Mouse (Mus musculus): ENCODE data around the gene Zfp507. TPM values are rescaled to one million over a fixed set of nuclear protein-coding genes. Genes with fewer than 3 reads are reported as not detected.

Gene Zfp507
- polyA plus RNA-seq, 1 experiment from 2014 or later, result 26.0 TPM

GRCm38 (mm10) chr7:35810736-35811135, 7.9 kb upstream of the Zfp507 start:
- H3K27me3 ChIP-seq, result no peaks in the 10 kb centered on the region
- no peak overlapping the region for H3K4me3 ChIP-seq
- no peak overlapping the region for H3K27ac ChIP-seq
- H3K9ac ChIP-seq, result no peak overlapping the region
- H3K36me3 ChIP-seq, result no peaks in the 10 kb centered on the region
- 58% methylated on average over 8 of the region's 8 CpGs for WGBS
- no peak overlapping the region for H3K4me2 ChIP-seq (replicated peaks)
- no peaks in the 10 kb centered on the region for H3K4me1 ChIP-seq
- no peak for ATAC-seq (ENCODE audit: low FRiP score)
- H3K9me3 ChIP-seq (replicated peaks), result no peaks in the 10 kb centered on the region

GRCm38 (mm10) chr7:35804206-35804605, 1.4 kb upstream of the Zfp507 start:
- no peak for ATAC-seq (ENCODE audit: low FRiP score)

GRCm38 (mm10) chr7:35802201-35802905, 450 bp downstream of the Zfp507 start:
- H3K36me3 ChIP-seq, result peaks cover 25% of the 10 kb centered on the region
- H3K4me3 ChIP-seq, result peak overlapping the region; percentile 88
- H3K9ac ChIP-seq, result peak overlapping the region; percentile 93
- H3K27ac ChIP-seq, result peak overlapping the region; percentile 86
- H3K4me1 ChIP-seq, result peaks cover 12% of the 10 kb centered on the region
- ATAC-seq (ENCODE audit: low FRiP score), result peak; percentile 93
- H3K4me2 ChIP-seq (replicated peaks), result peak overlapping the region; percentile 87
- WGBS, result under 1% methylated on average over 48 of the region's 49 CpGs
- H3K27me3 ChIP-seq, result no peaks in the 10 kb centered on the region
- no peaks in the 10 kb centered on the region for H3K9me3 ChIP-seq (replicated peaks)

More at GRCm38 (mm10) chr7:35804206-35804605, 1.4 kb upstream of the Zfp507 start:
- no peaks in the 10 kb centered on the region for H3K9me3 ChIP-seq (replicated peaks)
- no peak overlapping the region for H3K4me2 ChIP-seq (replicated peaks)
- H3K36me3 ChIP-seq, result peaks cover 9% of the 10 kb centered on the region
- H3K4me1 ChIP-seq, result peaks cover 12% of the 10 kb centered on the region
- H3K27ac ChIP-seq, result no peak overlapping the region
- no peak overlapping the region for H3K9ac ChIP-seq
- H3K27me3 ChIP-seq, result no peaks in the 10 kb centered on the region
- 84% methylated on average over 10 of the region's 10 CpGs for WGBS
- H3K4me3 ChIP-seq, result no peak overlapping the region

GRCm38 (mm10) chr7:35796123-35796522, 6.7 kb downstream of the Zfp507 start:
- no peaks in the 10 kb centered on the region for H3K27me3 ChIP-seq
- H3K36me3 ChIP-seq, result peaks cover 84% of the 10 kb centered on the region
- 75% methylated on average over 7 of the region's 7 CpGs for WGBS
- H3K4me3 ChIP-seq, result no peak overlapping the region
- no peaks in the 10 kb centered on the region for H3K9me3 ChIP-seq (replicated peaks)
- no peak overlapping the region for H3K9ac ChIP-seq
- ATAC-seq (ENCODE audit: low FRiP score), result no peak
- no peak overlapping the region for H3K4me2 ChIP-seq (replicated peaks)
- peaks cover 3% of the 10 kb centered on the region for H3K4me1 ChIP-seq
- no peak overlapping the region for H3K27ac ChIP-seq

GRCm38 (mm10) chr7:35794145-35794664, 8.6 kb downstream of the Zfp507 start:
- Histone ChIP-seq H3K27ac (no peak overlapping the region), H3K27me3 (no peaks in the 10 kb centered on the region), H3K4me3 (no peak overlapping the region), H3K4me1 (no peaks in the 10 kb centered on the region), H3K4me2 (replicated peaks) (no peak overlapping the region), H3K36me3 (peaks cover 89% of the 10 kb centered on the region), H3K9me3 (replicated peaks) (no peaks in the 10 kb centered on the region), H3K9ac (no peak overlapping the region)
- ATAC-seq (ENCODE audit: low FRiP score), result no peak
- WGBS, result 90% methylated on average over 12 of the region's 12 CpGs

- no peak overlapping the region for H3K9ac ChIP-seq
- H3K27me3 ChIP-seq, result no peaks in the 10 kb centered on the region
- no peak for ATAC-seq (ENCODE audit: low FRiP score)
- no peak overlapping the region for H3K27ac ChIP-seq
- 90% methylated on average over 12 of the region's 12 CpGs for WGBS
- no peaks in the 10 kb centered on the region for H3K4me1 ChIP-seq
- no peak overlapping the region for H3K4me3 ChIP-seq
- H3K9me3 ChIP-seq (replicated peaks), result no peaks in the 10 kb centered on the region
- no peak overlapping the region for H3K4me2 ChIP-seq (replicated peaks)
- H3K36me3 ChIP-seq, result peaks cover 86% of the 10 kb centered on the region
Observed at GRCm38 (mm10) chr7:35792150-35792848, 10.5 kb downstream of the Zfp507 start.

- Histone ChIP-seq H3K4me1 (no peaks in the 10 kb centered on the region), H3K9ac (no peak overlapping the region), H3K27ac (no peak overlapping the region), H3K4me3 (no peak overlapping the region), H3K36me3 (peaks cover 83% of the 10 kb centered on the region), H3K9me3 (replicated peaks) (no peaks in the 10 kb centered on the region), H3K4me2 (replicated peaks) (no peak overlapping the region), H3K27me3 (no peaks in the 10 kb centered on the region)
- no peak for ATAC-seq (ENCODE audit: low FRiP score)
- 81% methylated on average over 8 of the region's 8 CpGs for WGBS
Observed at GRCm38 (mm10) chr7:35790926-35791325, 11.9 kb downstream of the Zfp507 start.

GRCm38 (mm10) chr7:35790201-35790600, 12.6 kb downstream of the Zfp507 start:
- no peaks in the 10 kb centered on the region for H3K4me1 ChIP-seq
- WGBS, result 87% methylated on average over 8 of the region's 8 CpGs
- peaks cover 85% of the 10 kb centered on the region for H3K36me3 ChIP-seq
- H3K9me3 ChIP-seq (replicated peaks), result no peaks in the 10 kb centered on the region
- no peak overlapping the region for H3K4me2 ChIP-seq (replicated peaks)
- H3K27ac ChIP-seq, result no peak overlapping the region
- H3K9ac ChIP-seq, result no peak overlapping the region
- H3K27me3 ChIP-seq, result no peaks in the 10 kb centered on the region
- no peak overlapping the region for H3K4me3 ChIP-seq
- no peak for ATAC-seq (ENCODE audit: low FRiP score)

- Histone ChIP-seq H3K4me1 (no peaks in the 10 kb centered on the region), H3K9me3 (replicated peaks) (no peaks in the 10 kb centered on the region), H3K4me3 (no peak overlapping the region), H3K27ac (no peak overlapping the region), H3K4me2 (replicated peaks) (no peak overlapping the region), H3K27me3 (no peaks in the 10 kb centered on the region), H3K36me3 (peaks cover 64% of the 10 kb centered on the region), H3K9ac (no peak overlapping the region)
- ATAC-seq (ENCODE audit: low FRiP score), result no peak
- 81% methylated on average over 4 of the region's 4 CpGs for WGBS
Observed at GRCm38 (mm10) chr7:35785579-35785978, 17.2 kb downstream of the Zfp507 start.

GRCm38 (mm10) chr7:35782252-35782651, 20.6 kb downstream of the Zfp507 start:
- Histone ChIP-seq H3K9ac (no peak overlapping the region), H3K36me3 (peaks cover 63% of the 10 kb centered on the region)
- ATAC-seq (ENCODE audit: low FRiP score), result no peak

GRCm38 (mm10) chr7:35774127-35774526, 28.7 kb downstream of the Zfp507 start:
- no peak overlapping the region for H3K4me2 ChIP-seq (replicated peaks)
- H3K4me1 ChIP-seq, result no peaks in the 10 kb centered on the region
- H3K27ac ChIP-seq, result no peak overlapping the region
- no peak for ATAC-seq (ENCODE audit: low FRiP score)
- no peak overlapping the region for H3K4me3 ChIP-seq
- no peaks in the 10 kb centered on the region for H3K9me3 ChIP-seq (replicated peaks)
- no peak overlapping the region for H3K9ac ChIP-seq
- WGBS, result 92% methylated on average over 12 of the region's 12 CpGs
- H3K27me3 ChIP-seq, result no peaks in the 10 kb centered on the region
- peaks cover 63% of the 10 kb centered on the region for H3K36me3 ChIP-seq

More at GRCm38 (mm10) chr7:35782252-35782651, 20.6 kb downstream of the Zfp507 start:
- Histone ChIP-seq H3K27me3 (no peaks in the 10 kb centered on the region), H3K4me1 (no peaks in the 10 kb centered on the region), H3K4me2 (replicated peaks) (no peak overlapping the region), H3K27ac (no peak overlapping the region), H3K4me3 (no peak overlapping the region), H3K9me3 (replicated peaks) (no peaks in the 10 kb centered on the region)

GRCm38 (mm10) chr7:35772347-35772746, 30.5 kb downstream of the Zfp507 start:
- Histone ChIP-seq H3K9ac (no peak overlapping the region), H3K4me1 (no peaks in the 10 kb centered on the region), H3K27ac (no peak overlapping the region), H3K27me3 (no peaks in the 10 kb centered on the region), H3K9me3 (replicated peaks) (no peaks in the 10 kb centered on the region), H3K4me3 (no peak overlapping the region), H3K36me3 (peaks cover 48% of the 10 kb centered on the region), H3K4me2 (replicated peaks) (no peak overlapping the region)
- no peak for ATAC-seq (ENCODE audit: low FRiP score)
- WGBS, result 88% methylated on average over 8 of the region's 8 CpGs

Measured in hindbrain, embryonic 12.5 days (tissue).